Mouse (Mus musculus) testis, adult 2 months (tissue): ENCODE measurements around the gene Kif12.

ENCODE experiments used
- CTCF ChIP-seq: fragments of 200-500 bp; IDR thresholded peaks from 2 replicates; pipeline ENCODE4 v1.5.1; 2012; ENCODE audit warnings: low read depth, mild to moderate bottlenecking, inconsistent platforms, low read length, moderate library complexity; ENCODE audit not compliant: control insufficient read depth, insufficient read depth, insufficient replicate concordance
- POLR2A ChIP-seq: fragments of 200-500 bp; IDR thresholded peaks from 2 replicates; pipeline ENCODE4 v1.6.1; 2012; ENCODE audit warnings: low read depth, mild to moderate bottlenecking, inconsistent platforms, low read length, moderate library complexity; ENCODE audit not compliant: control insufficient read depth

GRCm38 (mm10) chr4:63166323-63166722 lies 5.6 kb downstream of the Kif12 start:
- TF ChIP-seq POLR2A = no peak
- TF ChIP-seq CTCF = no peak
